Mouse (Mus musculus): ENCODE results near the gene Sned1.

- no peak for TF ChIP-seq GATA1 (IDR thresholded peaks at IDR 0.05; ENCODE audit: borderline replicate concordance, low read length)
- no peak for TF ChIP-seq FLI1 (IDR thresholded peaks at IDR 0.05; ENCODE audit: low read length)
These were observed 107.2 kb downstream of the Sned1 start, which contains the start of the genes Ppp1r7 and Pask for GRCm38 (mm10) chr1:93342648-93343503.
